Mouse (Mus musculus) forebrain, embryonic 16.5 days (tissue): ENCODE data around the gene Rccd1. TPM values are rescaled to one million over a fixed set of nuclear protein-coding genes. Genes with fewer than 3 reads are reported as not detected.

Source experiments
- ATAC-seq: fragments of 200-750 bp; cut with Nextera tagmentation; 2 replicates; pipeline ENCODE4 v1.8.0; 2017; ENCODE audit warnings: mild to moderate bottlenecking, moderate library complexity
- H3K27ac ChIP-seq: fragments of 300-500 bp; sonication (generic); 2 replicates; pipeline ENCODE4 v1.5.1; 2014; ENCODE audit warnings: low read length, control low read depth
- H3K27me3 ChIP-seq: fragments of 300-500 bp; sonication (generic); replicated peaks from 2 replicates; pipeline ENCODE4 v1.6.1; 2014; ENCODE audit warnings: low read length; ENCODE audit not compliant: control insufficient read depth, insufficient read depth
- H3K36me3 ChIP-seq: fragments of 300-500 bp; sonication (generic); 2 replicates; pipeline ENCODE4 v1.6.1; 2014; ENCODE audit not compliant: control insufficient read depth, insufficient read depth
- H3K4me1 ChIP-seq: fragments of 300-500 bp; sonication (generic); replicated peaks from 2 replicates; pipeline ENCODE4 v1.6.1; 2014; ENCODE audit warnings: low read length; ENCODE audit not compliant: control insufficient read depth, insufficient read depth
- H3K4me2 ChIP-seq: fragments of 300-500 bp; sonication (generic); 2 replicates; pipeline ENCODE4 v1.6.1; 2014; ENCODE audit warnings: mild to moderate bottlenecking, low read length, control low read depth
- H3K4me3 ChIP-seq: fragments of 300-500 bp; sonication (generic); replicated peaks from 2 replicates; pipeline ENCODE4 v1.5.1; 2014; ENCODE audit warnings: mild to moderate bottlenecking, low read length, control low read depth
- H3K9ac ChIP-seq: fragments of 300-500 bp; sonication (generic); replicated peaks from 2 replicates; pipeline ENCODE4 v1.6.1; 2014; ENCODE audit warnings: low read depth, low read length, control low read depth
- H3K9me3 ChIP-seq: fragments of 300-500 bp; sonication (generic); 2 replicates; pipeline ENCODE4 v1.6.1; 2016; ENCODE audit warnings: low read length; ENCODE audit not compliant: control insufficient read depth
- WGBS: fragments of 180-500 bp; shearing (Covaris S2); extraction: QIAGEN DNeasy Blood & Tissue Kit; methylation state at CpG from one replicate; pipeline ENCODE4 v1.1.7; 2014; 5-methylcytosine and 5-hydroxymethylcytosine counted together
- polyA plus RNA-seq: library from polyadenylated mRNA; unstranded; fragments of >200 nt; fragmentation: Nextera tagmentation; extraction: Ambion mirVana; gene quantifications from 2 replicates; pipeline ENCODE4 v1.2.1, GENCODE M21; 2015

Rccd1 gene
- polyA plus RNA-seq, 1 experiment from 2014 or later, result 17.2 TPM

GRCm38 (mm10) chr7:80281646-80282045 is 42.6 kb downstream of the Rccd1 start:
- no peaks in the 10 kb centered on the region for H3K9me3 ChIP-seq
- WGBS, result 86% methylated on average over 3 of the region's 3 CpGs
- no peak for ATAC-seq
- H3K27me3 ChIP-seq, result no peaks in the 10 kb centered on the region
- H3K27ac ChIP-seq, result no peak overlapping the region
- H3K4me2 ChIP-seq, result no peak overlapping the region
- no peak overlapping the region for H3K9ac ChIP-seq
- no peaks in the 10 kb centered on the region for H3K4me1 ChIP-seq
- H3K4me3 ChIP-seq, result no peak overlapping the region
- peaks cover 52% of the 10 kb centered on the region for H3K36me3 ChIP-seq

GRCm38 (mm10) chr7:80280998-80281397 is 43.3 kb downstream of the Rccd1 start:
- peaks cover 56% of the 10 kb centered on the region for H3K36me3 ChIP-seq
- no peak overlapping the region for H3K4me2 ChIP-seq
- H3K27ac ChIP-seq, result no peak overlapping the region
- H3K9ac ChIP-seq, result no peak overlapping the region
- H3K9me3 ChIP-seq, result no peaks in the 10 kb centered on the region
- no peaks in the 10 kb centered on the region for H3K27me3 ChIP-seq
- no peaks in the 10 kb centered on the region for H3K4me1 ChIP-seq
- no peak overlapping the region for H3K4me3 ChIP-seq
- no peak for ATAC-seq
- WGBS, result 91% methylated on average over 2 of the region's 2 CpGs

GRCm38 (mm10) chr7:80280032-80280431 is 44.2 kb downstream of the Rccd1 start:
- WGBS, result 86% methylated on average over 10 of the region's 10 CpGs
- Histone ChIP-seq H3K36me3 (peaks cover 59% of the 10 kb centered on the region), H3K9me3 (peaks cover 1% of the 10 kb centered on the region; the same call in 1 of the 2 replicates), H3K4me1 (no peaks in the 10 kb centered on the region), H3K9ac (no peak overlapping the region), H3K4me3 (no peak overlapping the region), H3K27me3 (no peaks in the 10 kb centered on the region), H3K27ac (no peak overlapping the region), H3K4me2 (no peak overlapping the region)
- no peak for ATAC-seq

- H3K4me3 ChIP-seq, result no peak overlapping the region
- no peak overlapping the region for H3K9ac ChIP-seq
- peaks cover 57% of the 10 kb centered on the region for H3K36me3 ChIP-seq
- ATAC-seq, result no peak
- H3K4me2 ChIP-seq, result no peak overlapping the region
- no peak overlapping the region for H3K27ac ChIP-seq
- H3K27me3 ChIP-seq, result no peaks in the 10 kb centered on the region
- H3K4me1 ChIP-seq, result peaks cover under 1% of the 10 kb centered on the region; the same call in 1 of the 2 replicates
- 99% methylated on average over 4 of the region's 4 CpGs for WGBS
- H3K9me3 ChIP-seq, result peaks cover 11% of the 10 kb centered on the region
These were observed 47.9 kb downstream of the Rccd1 start for GRCm38 (mm10) chr7:80276374-80276773.

- WGBS, result 95% methylated on average over 2 of the region's 2 CpGs
- peaks cover 47% of the 10 kb centered on the region for H3K36me3 ChIP-seq
- no peak overlapping the region for H3K4me3 ChIP-seq
- no peaks in the 10 kb centered on the region for H3K27me3 ChIP-seq
- H3K4me2 ChIP-seq, result no peak overlapping the region
- peaks cover 11% of the 10 kb centered on the region for H3K9me3 ChIP-seq
- H3K27ac ChIP-seq, result no peak overlapping the region
- no peak for ATAC-seq
- peaks cover 18% of the 10 kb centered on the region for H3K4me1 ChIP-seq
- no peak overlapping the region for H3K9ac ChIP-seq
These were observed 50.8 kb downstream of the Rccd1 start for GRCm38 (mm10) chr7:80273456-80273855.

- Histone ChIP-seq H3K27ac (peak overlapping the region; percentile 46), H3K4me1 (peaks cover 18% of the 10 kb centered on the region), H3K36me3 (peaks cover 37% of the 10 kb centered on the region), H3K4me2 (peak overlapping the region; percentile 85), H3K27me3 (no peaks in the 10 kb centered on the region), H3K9ac (peak overlapping the region; percentile 86), H3K4me3 (peak overlapping the region; percentile 80), H3K9me3 (peaks cover 8% of the 10 kb centered on the region)
- ATAC-seq, result peak; percentile 74
- WGBS, result under 1% methylated on average over 23 of the region's 23 CpGs
These were observed 54.5 kb downstream of the Rccd1 start for GRCm38 (mm10) chr7:80269751-80270255.

GRCm38 (mm10) chr7:80268897-80269750 is 55.1 kb downstream of the Rccd1 start, which contains the start of gene Vps33b:
Vps33b (plus strand) TSS chr7:80269649.
- 4% methylated on average over 21 of the region's 21 CpGs for WGBS

GRCm38 (mm10) chr7:80267764-80268163 is 56.5 kb downstream of the Rccd1 start:
- Histone ChIP-seq H3K27me3 (no peaks in the 10 kb centered on the region), H3K27ac (no peak overlapping the region), H3K4me2 (no peak overlapping the region), H3K9me3 (no peaks in the 10 kb centered on the region), H3K4me3 (no peak overlapping the region), H3K9ac (no peak overlapping the region), H3K4me1 (peaks cover 21% of the 10 kb centered on the region), H3K36me3 (peaks cover 25% of the 10 kb centered on the region)
- ATAC-seq, result no peak
- WGBS, result 88% methylated on average over 1 of the region's 1 CpGs

More at GRCm38 (mm10) chr7:80268897-80269750, 55.1 kb downstream of the Rccd1 start, which contains the start of gene Vps33b:
- H3K9ac ChIP-seq, result peak within 1 kb of the TSS; percentile 86
- H3K27me3 ChIP-seq, result no peaks in the 10 kb centered on the region
- peak within 1 kb of the TSS; percentile 61 for H3K27ac ChIP-seq
- peaks cover 36% of the 10 kb centered on the region for H3K36me3 ChIP-seq
- H3K4me1 ChIP-seq, result peaks cover 18% of the 10 kb centered on the region
- peak; percentile 94 for ATAC-seq
- H3K4me2 ChIP-seq, result peak within 1 kb of the TSS; percentile 85
- H3K9me3 ChIP-seq, result peaks cover 1% of the 10 kb centered on the region
- H3K4me3 ChIP-seq, result peak within 1 kb of the TSS; percentile 80

GRCm38 (mm10) chr7:80264606-80265005 is 59.6 kb downstream of the Rccd1 start:
- Histone ChIP-seq H3K27ac (no peak overlapping the region), H3K4me1 (peaks cover 20% of the 10 kb centered on the region), H3K4me3 (no peak overlapping the region), H3K4me2 (no peak overlapping the region), H3K9ac (no peak overlapping the region), H3K36me3 (peaks cover 25% of the 10 kb centered on the region), H3K27me3 (peaks cover 4% of the 10 kb centered on the region; the same call in 1 of the 2 replicates), H3K9me3 (no peaks in the 10 kb centered on the region)
- no peak for ATAC-seq
- WGBS, result 93% methylated on average over 12 of the region's 12 CpGs
